Mouse (Mus musculus): ENCODE results near the gene Foxa1. TPM values are rescaled to one million over a fixed set of nuclear protein-coding genes. Genes with fewer than 3 reads are reported as not detected.

The Foxa1 gene
- total RNA-seq, 2 experiments from 2014 or later = not detected

GRCm38 (mm10) chr12:57541931-57542745, 4.6 kb downstream of the Foxa1 start:
- DNase-seq (ENCODE audit: extremely low spot score in 1 of 2, low spot score in 1 of 2) = no peak

- no peak for DNase-seq (ENCODE audit: extremely low spot score in 1 of 2, low spot score in 1 of 2)
Observed at GRCm38 (mm10) chr12:57541118-57541517, 5.6 kb downstream of the Foxa1 start.

- DNase-seq (ENCODE audit: extremely low spot score in 1 of 2, low spot score in 1 of 2) = no peak
Observed at GRCm38 (mm10) chr12:57539551-57539985, 7.1 kb downstream of the Foxa1 start.

GRCm38 (mm10) chr12:57538588-57539550, 7.8 kb downstream of the Foxa1 start:
- no peak for DNase-seq (ENCODE audit: extremely low spot score in 1 of 2, low spot score in 1 of 2)

GRCm38 (mm10) chr12:57537791-57538587, 8.7 kb downstream of the Foxa1 start:
- no peak for DNase-seq (ENCODE audit: extremely low spot score in 1 of 2, low spot score in 1 of 2)

GRCm38 (mm10) chr12:57536909-57537670, 9.6 kb downstream of the Foxa1 start:
- DNase-seq (ENCODE audit: extremely low spot score in 1 of 2, low spot score in 1 of 2) = no peak

GRCm38 (mm10) chr12:57536056-57536908, 10.4 kb downstream of the Foxa1 start:
- DNase-seq (ENCODE audit: extremely low spot score in 1 of 2, low spot score in 1 of 2) = no peak

- DNase-seq (ENCODE audit: extremely low spot score in 1 of 2, low spot score in 1 of 2) = no peak
Observed at GRCm38 (mm10) chr12:57534879-57535611, 11.7 kb downstream of the Foxa1 start.

GRCm38 (mm10) chr12:57534517-57534878, 12.2 kb downstream of the Foxa1 start:
- no peak for DNase-seq (ENCODE audit: extremely low spot score in 1 of 2, low spot score in 1 of 2)

- no peak for DNase-seq (ENCODE audit: extremely low spot score in 1 of 2, low spot score in 1 of 2)
Observed at GRCm38 (mm10) chr12:57530474-57530873, 16.2 kb downstream of the Foxa1 start.

GRCm38 (mm10) chr12:57528335-57528734, 18.4 kb downstream of the Foxa1 start:
- no peak for DNase-seq (ENCODE audit: extremely low spot score in 1 of 2, low spot score in 1 of 2)

- no peak for DNase-seq (ENCODE audit: extremely low spot score in 1 of 2, low spot score in 1 of 2)
Observed at GRCm38 (mm10) chr12:57515702-57516377, 30.9 kb downstream of the Foxa1 start.

- DNase-seq (ENCODE audit: extremely low spot score in 1 of 2, low spot score in 1 of 2) = no peak
Observed at GRCm38 (mm10) chr12:57514552-57514951, 32.2 kb downstream of the Foxa1 start.

GRCm38 (mm10) chr12:57511560-57511959, 35.2 kb downstream of the Foxa1 start:
- DNase-seq (ENCODE audit: extremely low spot score in 1 of 2, low spot score in 1 of 2) = no peak

- DNase-seq (ENCODE audit: extremely low spot score in 1 of 2, low spot score in 1 of 2) = no peak
Observed at GRCm38 (mm10) chr12:57511127-57511526, 35.6 kb downstream of the Foxa1 start.

- DNase-seq (ENCODE audit: extremely low spot score in 1 of 2, low spot score in 1 of 2) = no peak
Observed at GRCm38 (mm10) chr12:57509726-57510125, 37.0 kb downstream of the Foxa1 start.

- DNase-seq (ENCODE audit: extremely low spot score in 1 of 2, low spot score in 1 of 2) = no peak
Observed at GRCm38 (mm10) chr12:57508938-57509337, 37.8 kb downstream of the Foxa1 start.

GRCm38 (mm10) chr12:57505329-57505728, 41.4 kb downstream of the Foxa1 start:
- DNase-seq (ENCODE audit: extremely low spot score in 1 of 2, low spot score in 1 of 2) = no peak
